Mouse (Mus musculus): Measurements from ENCODE around the gene Ydjc. TPM values are rescaled to one million over a fixed set of nuclear protein-coding genes. Genes with fewer than 3 reads are reported as not detected.

Ydjc gene
- polyA plus RNA-seq, 1 experiment: 15.5 TPM

DNA sequence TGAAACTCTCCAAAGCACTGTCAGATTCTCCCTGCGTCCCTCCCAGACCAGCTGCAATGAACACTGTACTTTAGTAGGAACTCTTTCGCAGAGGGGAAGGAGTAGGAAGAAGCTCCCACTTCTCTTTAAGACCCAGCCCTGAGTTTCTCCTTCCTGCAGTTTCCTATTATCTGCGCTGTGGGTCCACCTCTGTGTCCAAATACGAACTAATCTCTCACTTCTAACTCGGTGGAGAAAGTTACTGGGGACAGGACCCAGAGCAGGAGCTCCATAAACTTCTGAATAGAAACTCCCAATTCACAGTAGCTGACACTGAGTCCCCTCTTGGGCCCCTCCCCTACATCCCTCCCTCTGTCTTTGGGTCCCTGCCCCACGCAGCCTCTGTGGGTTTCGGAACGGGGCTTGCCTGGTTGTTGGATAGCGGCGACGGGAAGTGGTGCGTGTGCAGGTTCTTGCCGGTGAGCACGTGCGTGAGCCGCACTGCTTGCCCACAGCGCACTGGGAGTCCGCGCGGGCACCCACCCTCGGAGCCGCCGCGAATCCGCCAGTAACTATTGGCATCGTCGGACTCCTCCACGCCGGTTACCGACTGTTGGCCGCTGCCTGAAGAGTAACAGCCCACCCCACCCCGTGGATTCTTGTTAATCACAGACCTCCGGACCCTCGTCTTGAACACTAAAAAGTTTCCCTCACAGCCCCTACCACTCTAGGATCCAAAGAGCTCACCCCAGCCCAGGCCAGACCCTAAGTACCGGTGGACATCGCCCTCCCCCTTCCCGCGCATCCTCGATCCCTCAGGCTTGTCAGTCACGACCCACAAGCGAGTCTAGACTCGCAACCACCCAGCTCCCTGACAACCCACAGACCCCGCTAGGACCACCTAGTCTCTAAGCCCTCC is 13.0 kb upstream of the Ydjc start:
- peak overlapping the region; percentile 89 for H3K4me3 ChIP-seq (ENCODE audit: low read depth, low read length)
- H3K4me1 ChIP-seq (ENCODE audit: control insufficient read depth, insufficient read depth, low read length): no peaks in the 10 kb centered on the region
- H3K9ac ChIP-seq (ENCODE audit: low read depth, poor library complexity, severe bottlenecking): peak overlapping the region; percentile 78
- no peaks in the 10 kb centered on the region for H3K27me3 ChIP-seq (ENCODE audit: control insufficient read depth, insufficient read depth, low read length, poor library complexity, severe bottlenecking)
- no peaks in the 10 kb centered on the region for H3K9me3 ChIP-seq (replicated peaks; ENCODE audit: control insufficient read depth, insufficient read depth, low read length, poor library complexity, severe bottlenecking)
- TF ChIP-seq POLR2A (IDR thresholded peaks at IDR 0.05; ENCODE audit: insufficient read depth, low read length) (no peak), CTCF (IDR thresholded peaks at IDR 0.05; ENCODE audit: low read depth, low read length) (no peak), EP300 (IDR thresholded peaks at IDR 0.05; ENCODE audit: insufficient read depth, low read depth, low read length) (no peak)
- H3K36me3 ChIP-seq (ENCODE audit: control insufficient read depth, insufficient read depth, low read length, poor library complexity, severe bottlenecking): no peaks in the 10 kb centered on the region
- no peak overlapping the region for H3K27ac ChIP-seq (ENCODE audit: insufficient read depth, low read length)

DNA sequence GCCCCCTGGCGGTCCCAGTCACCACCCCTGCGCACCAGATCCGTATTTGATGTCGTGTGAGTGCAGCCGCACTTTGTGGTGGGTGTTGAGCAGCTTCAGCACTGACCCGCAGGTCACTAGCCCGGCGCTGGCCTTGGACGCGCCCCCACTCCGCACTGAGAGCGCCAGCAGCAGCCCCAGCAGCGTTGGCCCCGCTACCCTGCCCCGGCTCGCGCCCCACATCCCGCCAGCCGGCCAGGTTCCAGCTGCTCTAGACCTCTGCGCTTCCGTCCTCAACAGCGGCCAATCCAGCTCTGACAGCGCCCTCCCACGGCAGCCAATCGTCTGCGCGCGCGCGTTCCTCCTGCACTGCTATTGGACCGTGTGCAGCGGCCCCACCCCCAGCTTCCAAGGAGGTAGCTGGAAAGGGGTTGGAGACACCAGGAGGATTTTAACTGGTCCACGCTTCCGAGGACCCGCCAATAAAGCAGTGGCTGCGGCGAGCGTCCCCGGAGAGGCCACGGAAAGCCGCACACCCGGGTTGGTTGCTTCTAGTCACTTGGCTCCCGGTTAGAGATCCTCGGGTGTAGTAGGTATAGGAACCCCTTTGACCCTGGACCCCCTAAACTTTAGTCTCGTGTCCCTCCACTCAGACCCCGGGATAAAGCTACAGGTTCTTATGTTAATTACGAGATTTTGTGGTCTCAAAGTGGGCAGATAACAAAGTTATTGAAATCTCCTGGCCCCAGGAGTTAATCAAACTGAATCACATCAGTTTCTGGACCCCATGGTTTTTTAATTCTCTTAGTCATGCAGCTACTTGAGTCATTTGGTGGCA is 12.1 kb upstream of the Ydjc start, which contains the start of gene Sdf2l1:
Gene Sdf2l1, minus strand, starts transcription at position 295 of the 817 bp plus-strand sequence.
- no peak within 1 kb of the TSS for H3K27ac ChIP-seq (ENCODE audit: insufficient read depth, low read length)
- no peaks in the 10 kb centered on the region for H3K9me3 ChIP-seq (replicated peaks; ENCODE audit: control insufficient read depth, insufficient read depth, low read length, poor library complexity, severe bottlenecking)
- no peaks in the 10 kb centered on the region for H3K27me3 ChIP-seq (ENCODE audit: control insufficient read depth, insufficient read depth, low read length, poor library complexity, severe bottlenecking)
- peak within 1 kb of the TSS; percentile 78 for H3K9ac ChIP-seq (ENCODE audit: low read depth, poor library complexity, severe bottlenecking)
- H3K4me1 ChIP-seq (ENCODE audit: control insufficient read depth, insufficient read depth, low read length): no peaks in the 10 kb centered on the region
- H3K36me3 ChIP-seq (ENCODE audit: control insufficient read depth, insufficient read depth, low read length, poor library complexity, severe bottlenecking): no peaks in the 10 kb centered on the region
- H3K4me3 ChIP-seq (ENCODE audit: low read depth, low read length): peak within 1 kb of the TSS; percentile 89
- TF ChIP-seq POLR2A (IDR thresholded peaks at IDR 0.05; ENCODE audit: insufficient read depth, low read length) (peak; percentile 46), CTCF (IDR thresholded peaks at IDR 0.05; ENCODE audit: low read depth, low read length) (peak; percentile 63), EP300 (IDR thresholded peaks at IDR 0.05; ENCODE audit: insufficient read depth, low read depth, low read length) (no peak)

DNA sequence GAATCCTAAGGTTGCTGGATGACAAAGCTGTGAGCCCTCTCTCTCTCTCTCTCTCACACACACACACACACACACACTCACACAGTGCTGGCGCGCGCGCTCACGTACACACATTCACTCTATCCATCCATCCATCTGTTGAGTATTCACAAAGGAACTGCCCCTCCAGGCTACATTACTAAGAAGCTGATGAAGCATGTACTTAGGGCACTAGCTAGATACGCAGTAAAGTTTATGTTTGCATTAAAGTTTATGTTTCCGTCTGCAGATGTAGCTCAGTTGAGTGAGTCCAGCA is 11.6 kb upstream of the Ydjc start:
- no peak overlapping the region for H3K27ac ChIP-seq (ENCODE audit: insufficient read depth, low read length)
- TF ChIP-seq CTCF (IDR thresholded peaks at IDR 0.05; ENCODE audit: low read depth, low read length): no peak
- TF ChIP-seq EP300 (IDR thresholded peaks at IDR 0.05; ENCODE audit: insufficient read depth, low read depth, low read length): no peak
- TF ChIP-seq POLR2A (IDR thresholded peaks at IDR 0.05; ENCODE audit: insufficient read depth, low read length): no peak
- peak overlapping the region; percentile 63 for H3K9ac ChIP-seq (ENCODE audit: low read depth, poor library complexity, severe bottlenecking)
- H3K9me3 ChIP-seq (replicated peaks; ENCODE audit: control insufficient read depth, insufficient read depth, low read length, poor library complexity, severe bottlenecking): no peaks in the 10 kb centered on the region
- no peaks in the 10 kb centered on the region for H3K36me3 ChIP-seq (ENCODE audit: control insufficient read depth, insufficient read depth, low read length, poor library complexity, severe bottlenecking)
- H3K4me3 ChIP-seq (ENCODE audit: low read depth, low read length): peak overlapping the region; percentile 43; the same call in 1 of the 2 replicates
- no peaks in the 10 kb centered on the region for H3K4me1 ChIP-seq (ENCODE audit: control insufficient read depth, insufficient read depth, low read length)
- H3K27me3 ChIP-seq (ENCODE audit: control insufficient read depth, insufficient read depth, low read length, poor library complexity, severe bottlenecking): no peaks in the 10 kb centered on the region

DNA sequence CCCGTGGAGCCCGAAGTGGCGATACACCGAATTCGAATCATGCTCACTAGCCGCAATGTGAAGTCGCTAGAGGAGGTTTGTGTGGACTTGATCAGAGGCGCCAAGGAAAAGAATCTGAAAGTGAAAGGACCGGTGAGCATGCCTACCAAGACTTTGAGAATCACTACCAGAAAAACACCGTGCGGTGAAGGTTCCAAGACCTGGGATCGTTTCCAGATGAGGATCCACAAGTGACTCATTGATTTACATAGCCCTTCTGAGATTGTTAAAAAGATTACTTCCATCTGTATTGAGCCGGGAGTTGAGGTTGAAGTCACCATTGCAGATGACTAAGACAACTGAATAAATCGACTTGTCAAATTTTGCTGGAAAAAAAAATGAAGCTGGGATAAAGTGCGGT is 7.1 kb upstream of the Ydjc start:
- Histone ChIP-seq H3K36me3 (ENCODE audit: control insufficient read depth, insufficient read depth, low read length, poor library complexity, severe bottlenecking) (no peaks in the 10 kb centered on the region), H3K27ac (ENCODE audit: insufficient read depth, low read length) (no peak overlapping the region), H3K27me3 (ENCODE audit: control insufficient read depth, insufficient read depth, low read length, poor library complexity, severe bottlenecking) (no peaks in the 10 kb centered on the region), H3K4me3 (ENCODE audit: low read depth, low read length) (no peak overlapping the region), H3K9me3 (replicated peaks; ENCODE audit: control insufficient read depth, insufficient read depth, low read length, poor library complexity, severe bottlenecking) (no peaks in the 10 kb centered on the region), H3K4me1 (ENCODE audit: control insufficient read depth, insufficient read depth, low read length) (no peaks in the 10 kb centered on the region), H3K9ac (ENCODE audit: low read depth, poor library complexity, severe bottlenecking) (no peak overlapping the region)
- TF ChIP-seq CTCF (IDR thresholded peaks at IDR 0.05; ENCODE audit: low read depth, low read length) (no peak), EP300 (IDR thresholded peaks at IDR 0.05; ENCODE audit: insufficient read depth, low read depth, low read length) (no peak), POLR2A (IDR thresholded peaks at IDR 0.05; ENCODE audit: insufficient read depth, low read length) (no peak)

DNA sequence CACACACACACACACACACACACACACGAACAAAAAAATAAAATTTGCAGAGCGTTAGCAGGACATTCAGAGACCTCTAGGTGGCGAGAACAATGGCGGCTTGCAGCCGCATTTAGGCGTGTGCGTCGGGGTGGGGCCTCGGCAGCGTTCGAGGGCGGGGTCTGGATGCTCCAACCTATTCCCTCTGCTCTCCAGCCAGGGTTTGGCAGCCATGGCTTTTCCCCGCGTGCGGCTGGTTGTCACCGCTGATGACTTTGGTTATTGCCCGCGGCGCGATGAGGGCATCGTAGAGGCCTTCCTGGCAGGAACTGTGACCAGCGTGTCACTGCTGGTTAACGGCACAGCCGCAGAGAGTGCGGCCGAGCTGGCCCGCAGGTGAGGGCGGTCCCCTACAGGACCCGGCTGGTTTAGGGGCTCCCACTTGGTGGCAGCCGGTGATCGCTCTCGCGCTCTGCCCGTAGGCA is 2.4 kb downstream of the Ydjc start, which contains the start of gene Ccdc116:
Gene Ccdc116, minus strand, starts transcription at position 458 of the 464 bp plus-strand sequence.
- Histone ChIP-seq H3K4me1 (ENCODE audit: control insufficient read depth, insufficient read depth, low read length) (no peaks in the 10 kb centered on the region), H3K27ac (ENCODE audit: insufficient read depth, low read length) (no peak within 1 kb of the TSS), H3K4me3 (ENCODE audit: low read depth, low read length) (peak within 1 kb of the TSS; percentile 69), H3K9me3 (replicated peaks; ENCODE audit: control insufficient read depth, insufficient read depth, low read length, poor library complexity, severe bottlenecking) (no peaks in the 10 kb centered on the region), H3K36me3 (ENCODE audit: control insufficient read depth, insufficient read depth, low read length, poor library complexity, severe bottlenecking) (no peaks in the 10 kb centered on the region), H3K9ac (ENCODE audit: low read depth, poor library complexity, severe bottlenecking) (peak within 1 kb of the TSS; percentile 66), H3K27me3 (ENCODE audit: control insufficient read depth, insufficient read depth, low read length, poor library complexity, severe bottlenecking) (no peaks in the 10 kb centered on the region)
- peak; percentile 41 for TF ChIP-seq CTCF (IDR thresholded peaks at IDR 0.05; ENCODE audit: low read depth, low read length)
- TF ChIP-seq POLR2A (IDR thresholded peaks at IDR 0.05; ENCODE audit: insufficient read depth, low read length): peak; percentile 61
- 0 out of 2 replicates have a peak, but pooled peaks have one; percentile 33 for TF ChIP-seq EP300 (IDR thresholded peaks at IDR 0.05; ENCODE audit: insufficient read depth, low read depth, low read length)
